Mouse (Mus musculus) CH12.LX (cell line): ENCODE results near the gene Klrd1. TPM values are rescaled to one million over a fixed set of nuclear protein-coding genes. Genes with fewer than 3 reads are reported as not detected.

ENCODE experiments used
- DNase-seq: peaks from one replicate; pipeline ENCODE4 v3.0.0-alpha.2; 2013; ENCODE audit errors: extremely low read depth
- H3K27ac ChIP-seq: 2 replicates; pipeline ENCODE4 v1.5.1; 2012; ENCODE audit warnings: low read depth, mild to moderate bottlenecking, control low read depth, moderate library complexity; ENCODE audit not compliant: insufficient read depth
- H3K27me3 ChIP-seq: replicated peaks from 2 replicates; pipeline ENCODE3; 2012; ENCODE audit warnings: inconsistent platforms
- H3K36me3 ChIP-seq, 2 experiments: replicated peaks in 1 of 2; 2 replicates each; pipeline versions ENCODE3 to v1.6.1; 2012; ENCODE audit warnings: inconsistent platforms in 1 of 2, low read length in 1 of 2, mild to moderate bottlenecking in 1 of 2, mixed read lengths in 1 of 2, moderate library complexity in 1 of 2; ENCODE audit not compliant: control insufficient read depth in 1 of 2, insufficient read depth in 1 of 2
- H3K4me1 ChIP-seq, 2 experiments: 2 replicates each; pipeline ENCODE4 v1.6.1; 2012; ENCODE audit warnings: inconsistent platforms in 1 of 2, moderate library complexity in 1 of 2; ENCODE audit not compliant: insufficient read depth in 2 of 2, control insufficient read depth in 1 of 2
- H3K4me2 ChIP-seq: 2 replicates; pipeline ENCODE4 v1.6.1; 2012; ENCODE audit warnings: low read depth, mild to moderate bottlenecking, control low read depth; ENCODE audit not compliant: poor library complexity, insufficient read depth, severe bottlenecking
- H3K4me3 ChIP-seq, 3 experiments: fragments of 150-350 bp in 1 of 3; sonication (generic) in 1 of 3; replicated peaks in 1 of 3; 2 replicates each; pipeline versions ENCODE3 to v1.5.1; 2011 to 2012; ENCODE audit warnings: low read depth in 2 of 3, low read length in 2 of 3, mild to moderate bottlenecking in 2 of 3, moderate library complexity in 2 of 3, control low read depth in 1 of 3, improper control_type of control experiment in 1 of 3, inconsistent platforms in 1 of 3, mixed read lengths in 1 of 3; ENCODE audit not compliant: poor library complexity in 1 of 3
- H3K79me2 ChIP-seq: replicated peaks from 2 replicates; pipeline ENCODE4 v1.6.1; 2012; ENCODE audit warnings: mild to moderate bottlenecking, moderate library complexity; ENCODE audit not compliant: control insufficient read depth, poor library complexity, insufficient read depth, severe bottlenecking; ENCODE audit errors: extremely low read depth
- H3K9ac ChIP-seq: 2 replicates; pipeline ENCODE4 v1.6.1; 2012; ENCODE audit warnings: low read depth, mild to moderate bottlenecking, control low read depth, moderate library complexity; ENCODE audit not compliant: insufficient read depth
- H3K9me3 ChIP-seq: replicated peaks from 2 replicates; pipeline ENCODE3; 2012; ENCODE audit warnings: low read length, inconsistent platforms, mixed read lengths
- BHLHE40 ChIP-seq: IDR thresholded peaks from 2 replicates; pipeline ENCODE4 v1.6.1; 2011; ENCODE audit warnings: mild to moderate bottlenecking, low read depth, low read length, improper control_type of control experiment
- CHD1 ChIP-seq: IDR thresholded peaks from 2 replicates; pipeline ENCODE4 v1.6.1; 2012; ENCODE audit warnings: low read depth, low read length, improper control_type of control experiment, inconsistent platforms
- CHD2 ChIP-seq: IDR thresholded peaks from 2 replicates; pipeline ENCODE4 v1.6.1; 2011; ENCODE audit warnings: low read length, improper control_type of control experiment
- CTCF ChIP-seq, 2 experiments: IDR thresholded peaks in 1 of 2; conservative IDR thresholded peaks in 1 of 2; 2 replicates each; pipeline ENCODE4 v1.5.1; 2011 to 2012; ENCODE audit warnings: low read depth in 2 of 2, low read length in 2 of 2, improper control_type of control experiment in 1 of 2, inconsistent platforms in 1 of 2, mild to moderate bottlenecking in 1 of 2, moderate library complexity in 1 of 2
- E2F4 ChIP-seq: IDR thresholded peaks from 2 replicates; pipeline ENCODE4 v1.6.1; 2011; ENCODE audit warnings: low read depth, low read length, improper control_type of control experiment; ENCODE audit not compliant: insufficient replicate concordance
- ELF1 ChIP-seq: IDR thresholded peaks from 2 replicates; pipeline ENCODE4 v1.6.1; 2014; ENCODE audit warnings: low read depth, mild to moderate bottlenecking, inconsistent platforms, low read length, improper control_type of control experiment
- EP300 ChIP-seq: IDR thresholded peaks from 2 replicates; pipeline ENCODE4 v1.6.1; 2011; ENCODE audit warnings: low read length, improper control_type of control experiment
- ETS1 ChIP-seq: conservative IDR thresholded peaks from 2 replicates; pipeline ENCODE4 v1.6.1; 2012; ENCODE audit warnings: low read depth, mild to moderate bottlenecking, inconsistent platforms, low read length, improper control_type of control experiment, moderate library complexity
- IRF4 ChIP-seq: IDR thresholded peaks from 2 replicates; pipeline ENCODE4 v1.6.1; 2014; ENCODE audit warnings: low read depth, mild to moderate bottlenecking, inconsistent platforms, low read length, improper control_type of control experiment
- MXI1 ChIP-seq: IDR thresholded peaks from 2 replicates; pipeline ENCODE4 v1.6.1; 2011; ENCODE audit warnings: mild to moderate bottlenecking, low read depth, low read length, improper control_type of control experiment
- NELFE ChIP-seq: IDR thresholded peaks from 2 replicates; pipeline ENCODE4 v1.6.1; 2011; ENCODE audit warnings: low read depth, low read length, improper control_type of control experiment
- PAX5 ChIP-seq: IDR thresholded peaks from 2 replicates; pipeline ENCODE4 v1.6.1; 2012; ENCODE audit warnings: low read length, inconsistent platforms, mixed read lengths
- POLR2AphosphoS2 ChIP-seq: IDR thresholded peaks from 2 replicates; pipeline ENCODE4 v1.6.1; 2011; ENCODE audit warnings: low read depth, low read length, improper control_type of control experiment
- RCOR1 ChIP-seq: conservative IDR thresholded peaks from 2 replicates; pipeline ENCODE4 v1.6.1; 2012; ENCODE audit warnings: low read depth, mild to moderate bottlenecking, inconsistent platforms, low read length, improper control_type of control experiment
- SIN3A ChIP-seq: IDR thresholded peaks from 2 replicates; pipeline ENCODE4 v1.6.1; 2012; ENCODE audit warnings: low read length, improper control_type of control experiment, inconsistent platforms
- SMC3 ChIP-seq: IDR thresholded peaks from 2 replicates; pipeline ENCODE4 v1.6.1; 2011; ENCODE audit warnings: low read depth, low read length, improper control_type of control experiment
- TBP ChIP-seq: conservative IDR thresholded peaks from 2 replicates; pipeline ENCODE4 v1.6.1; 2011; ENCODE audit warnings: low read depth, low read length, improper control_type of control experiment
- UBTF ChIP-seq: IDR thresholded peaks from 2 replicates; pipeline ENCODE4 v1.6.1; 2012; ENCODE audit warnings: low read depth, mild to moderate bottlenecking, inconsistent platforms, low read length, improper control_type of control experiment, moderate library complexity
- USF1 ChIP-seq: IDR thresholded peaks from 2 replicates; pipeline ENCODE4 v1.6.1; 2014; ENCODE audit warnings: low read depth, mild to moderate bottlenecking, inconsistent platforms, low read length, improper control_type of control experiment
- ZC3H11A ChIP-seq: IDR thresholded peaks from 2 replicates; pipeline ENCODE4 v1.6.1; 2012; ENCODE audit warnings: low read depth, mild to moderate bottlenecking, inconsistent platforms, low read length, improper control_type of control experiment
- dilution Hi-C: fragments of 300-500 bp; cut with MboI; formaldehyde crosslinking; loops from 2 replicates; pipeline ENCODE4 v1.14.3; 2020; ENCODE audit warnings: low sequenced_read_pairs; ENCODE audit not compliant: extremely low pct_unique_long_range_greater_than_20kb, extremely low pct_ligation_motif_present
- in situ Hi-C: fragments of 300-500 bp; cut with MboI; formaldehyde crosslinking; loops from 3 replicates; pipeline ENCODE4 v1.14.3; 2019; ENCODE audit warnings: low sequenced_read_pairs, low pct_ligation_motif_present, low pct_unique_long_range_greater_than_20kb, mixed read lengths
- polyA plus RNA-seq: library from polyadenylated mRNA; unstranded; fragments of >175 nt; gene quantifications from 2 replicates; pipeline ENCODE4 v1.2.1, GENCODE M21; 2012; ENCODE audit warnings: low read depth; ENCODE audit not compliant: insufficient read length
- total RNA-seq, 2 experiments: library from RNA; depleted of rRNA; stranded (reverse); fragments of 300-350 nt in 1 of 2; fragments of >200 nt in 1 of 2; gene quantifications; 2 replicates each; pipeline ENCODE4 v1.2.3; 2012 to 2014

Gene Klrd1
- total and polyA plus RNA-seq, 3 experiments: not detected

GRCm38 (mm10) chr6:129583014-129583413, 8.6 kb upstream of the Klrd1 start:
- no peak for TF ChIP-seq TBP
- no peak for TF ChIP-seq MXI1
- no peak for TF ChIP-seq ETS1
- TF ChIP-seq UBTF: no peak
- TF ChIP-seq SIN3A: no peak
- no peak for TF ChIP-seq PAX5
- no peak for TF ChIP-seq EP300
- TF ChIP-seq RCOR1: no peak
- no peak for TF ChIP-seq POLR2AphosphoS2
- no peak for TF ChIP-seq USF1
- TF ChIP-seq E2F4: no peak
- TF ChIP-seq ELF1: no peak
- no peak for TF ChIP-seq CTCF (conservative IDR thresholded peaks at IDR 0.05 in 1 of 2, IDR thresholded peaks at IDR 0.05 in 1 of 2; ENCODE audit: low read depth in 2 of 2, low read length in 2 of 2)
- TF ChIP-seq SMC3: no peak
- TF ChIP-seq CHD2: no peak
- TF ChIP-seq ZC3H11A: no peak
- no peak for TF ChIP-seq CHD1
- no peak for TF ChIP-seq IRF4
- TF ChIP-seq NELFE: no peak
- no peaks in the 10 kb centered on the region for H3K4me1 ChIP-seq
- no peak for DNase-seq
- H3K4me3 ChIP-seq: no peak overlapping the region
- H3K9me3 ChIP-seq: no peaks in the 10 kb centered on the region
- no peak overlapping the region for H3K4me2 ChIP-seq
- H3K27ac ChIP-seq: no peak overlapping the region
- dilution Hi-C loops: no loop called here
- in situ Hi-C loops: loop anchor here (25.0 kb wide), 1 partner anchor 1779 kb away; the partner anchor contains the start of gene Styk1
- no peaks in the 10 kb centered on the region for H3K27me3 ChIP-seq
- no peak overlapping the region for H3K9ac ChIP-seq
- no peaks in the 10 kb centered on the region for H3K36me3 ChIP-seq
- H3K79me2 ChIP-seq: no peaks in the 10 kb centered on the region

GRCm38 (mm10) chr6:129608372-129608771, 16.8 kb downstream of the Klrd1 start:
- no peaks in the 10 kb centered on the region for H3K27me3 ChIP-seq
- H3K27ac ChIP-seq: no peak overlapping the region
- no peaks in the 10 kb centered on the region for H3K9me3 ChIP-seq
- H3K79me2 ChIP-seq: no peaks in the 10 kb centered on the region
- dilution Hi-C loops (no loop called here), in situ Hi-C loops (no loop called here)
- DNase-seq: no peak
- H3K4me1 ChIP-seq: no peaks in the 10 kb centered on the region
- H3K4me2 ChIP-seq: no peak overlapping the region
- no peak overlapping the region for H3K4me3 ChIP-seq
- H3K36me3 ChIP-seq: no peaks in the 10 kb centered on the region
- H3K9ac ChIP-seq: no peak overlapping the region
- no peak for TF ChIP-seq TBP
- TF ChIP-seq BHLHE40: no peak
- no peak for TF ChIP-seq MXI1
